Mouse (Mus musculus): Measurements from ENCODE around the gene Ptprc.

Gene Ptprc

DNA sequence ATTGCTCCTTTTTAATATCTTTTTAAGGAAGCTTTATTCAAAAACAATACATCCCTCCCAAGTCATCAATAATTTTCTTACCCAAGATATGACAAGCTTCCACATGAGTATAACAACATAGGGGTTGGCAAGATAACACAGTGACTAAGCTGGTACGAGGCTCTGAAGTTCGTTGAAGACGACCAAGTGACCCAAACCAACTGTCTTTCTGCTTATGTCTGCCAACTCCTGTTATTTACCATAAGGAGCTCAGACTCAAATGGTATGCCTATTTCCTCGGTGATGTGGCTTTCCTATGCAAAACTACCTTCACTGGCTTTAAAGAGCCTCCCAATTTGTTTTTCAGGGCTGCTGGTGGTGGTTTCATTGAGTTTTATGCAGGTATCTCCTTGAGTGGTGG is at the start of gene Ptprc:
Ptprc (minus strand) TSS at position 215 of the 400 bp plus-strand sequence.
- DNase-seq (ENCODE audit: low spot score), result no peak

DNA sequence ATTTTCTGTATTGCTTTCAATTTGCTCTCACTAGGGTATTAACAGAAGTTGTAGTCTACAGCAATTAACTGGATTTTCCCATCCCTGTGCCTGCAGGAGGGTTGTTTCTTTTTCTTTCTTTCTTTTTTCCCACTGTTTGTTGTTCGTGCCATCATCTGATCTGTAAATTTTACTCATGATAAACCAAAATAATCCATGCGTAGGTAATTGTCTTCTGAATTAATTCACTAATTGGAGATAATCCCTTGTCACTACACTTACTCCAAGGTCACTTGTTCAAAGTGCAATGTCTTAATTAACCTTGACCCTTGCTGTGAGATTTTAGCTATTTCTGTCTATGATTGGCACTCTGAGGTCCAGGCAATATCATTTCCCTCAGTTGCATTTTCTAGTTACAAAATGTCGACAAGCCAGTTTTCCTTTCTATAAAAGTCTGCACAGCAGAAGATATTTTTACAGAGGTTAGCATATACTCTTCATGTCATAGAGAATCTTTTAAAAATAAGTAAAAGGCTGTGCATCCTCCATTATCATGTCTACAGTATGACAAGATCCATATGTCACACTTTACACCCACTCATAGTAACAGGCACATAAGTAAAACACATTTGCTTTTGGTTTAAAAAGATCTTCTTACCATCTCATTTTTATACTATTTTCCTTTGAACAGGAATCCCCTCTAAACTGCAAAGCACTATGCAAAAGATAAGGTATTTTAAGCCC is 39.4 kb upstream of the Ptprc start:
- no peak for DNase-seq (ENCODE audit: low spot score)

DNA sequence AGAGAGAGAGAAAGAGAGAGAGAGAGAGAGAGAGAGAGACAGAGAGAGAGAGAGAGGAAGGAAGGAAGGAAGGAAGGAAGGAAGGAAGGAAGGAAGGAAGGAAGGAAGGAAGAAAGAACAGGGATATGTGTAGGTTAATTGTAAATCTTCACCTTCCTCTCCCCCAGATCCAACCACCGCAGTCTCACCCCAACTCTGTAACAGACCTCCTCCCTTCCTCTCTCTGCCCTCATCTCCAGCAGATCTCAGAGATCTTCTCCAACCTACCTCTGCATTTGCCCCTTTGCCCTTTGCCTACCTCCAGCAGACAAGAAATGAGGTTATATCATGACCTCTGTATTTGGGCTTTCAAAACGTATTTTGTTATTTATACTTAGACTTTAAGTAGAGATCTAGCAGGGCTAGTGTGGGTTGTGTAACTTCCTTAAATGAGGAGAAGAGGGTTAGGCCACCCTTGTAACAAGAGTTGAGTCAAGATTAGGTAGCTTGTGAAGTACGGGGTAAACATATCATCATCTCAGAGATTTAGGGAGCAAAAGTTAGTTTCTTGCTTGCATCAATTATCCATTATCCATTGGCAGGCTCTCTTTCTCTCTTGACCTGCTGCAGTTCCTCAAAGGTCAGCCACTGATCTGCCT is 35.0 kb upstream of the Ptprc start:
- DNase-seq (ENCODE audit: low spot score), result no peak

- no peak for DNase-seq (ENCODE audit: low spot score)
These were observed 34.2 kb upstream of the Ptprc start for GRCm38 (mm10) chr1:138209751-138210150.

DNA sequence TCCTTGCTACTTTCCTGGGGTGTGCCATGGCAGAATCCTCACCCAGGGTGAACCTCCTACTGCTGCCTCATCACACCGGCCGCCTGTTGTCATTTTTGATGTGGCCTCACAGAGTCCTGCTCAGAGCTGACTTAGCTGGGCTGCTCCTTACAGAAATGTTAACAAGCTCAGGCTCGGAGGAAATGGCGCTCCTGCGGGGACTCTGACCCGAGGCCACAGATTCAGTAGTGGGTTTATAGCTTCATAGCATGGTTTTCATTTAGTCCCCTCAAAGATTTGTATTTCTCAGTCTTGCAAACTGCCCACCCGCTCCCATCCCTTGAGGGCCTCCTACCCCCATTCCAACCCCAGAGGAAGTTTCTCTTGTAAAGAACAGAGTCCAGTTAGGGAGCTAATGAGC is 30.5 kb upstream of the Ptprc start:
- no peak for DNase-seq (ENCODE audit: low spot score)

DNA sequence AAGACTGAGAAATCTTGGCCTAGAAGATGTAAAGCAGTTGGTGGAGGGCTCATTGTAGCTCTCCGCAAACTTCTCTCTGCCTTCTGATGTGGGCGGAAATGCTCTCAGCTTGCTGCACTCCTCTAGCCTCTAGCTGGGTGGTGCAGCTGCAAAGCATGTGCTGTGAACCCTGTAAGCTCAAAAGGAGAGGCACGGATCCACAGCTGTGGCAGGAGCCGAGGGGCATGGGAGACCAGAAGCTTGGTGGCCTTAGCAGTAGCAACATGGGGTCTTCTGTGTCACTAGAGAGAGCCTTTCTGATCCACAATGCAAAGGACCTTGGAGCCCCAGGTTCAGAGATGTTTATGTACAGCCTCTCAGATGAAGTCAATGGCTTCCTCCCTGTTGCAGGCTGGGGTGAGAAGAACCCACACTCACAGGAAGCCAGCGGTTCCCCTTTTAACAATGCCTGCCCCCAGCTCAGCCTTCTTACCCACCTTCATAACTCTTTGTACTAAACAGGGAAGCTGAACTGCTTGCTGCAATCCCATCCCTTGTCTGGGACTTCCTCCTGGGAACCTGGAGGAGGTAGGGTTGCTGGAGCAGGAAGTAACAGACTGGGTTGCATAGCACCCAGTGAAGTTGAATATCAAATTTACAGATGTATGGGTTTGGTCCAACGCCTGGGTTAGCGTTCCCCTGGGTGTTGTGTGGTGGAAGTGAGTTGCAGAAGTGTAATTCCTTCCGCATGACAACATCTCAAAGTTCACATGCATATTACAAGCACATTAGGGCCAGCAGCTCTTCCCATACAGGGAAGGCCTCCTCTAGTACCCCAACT is 16.4 kb upstream of the Ptprc start:
- no peak for DNase-seq (ENCODE audit: low spot score)

- no peak for DNase-seq (ENCODE audit: low spot score)
These were observed 12.6 kb upstream of the Ptprc start for GRCm38 (mm10) chr1:138188131-138188530.

DNA sequence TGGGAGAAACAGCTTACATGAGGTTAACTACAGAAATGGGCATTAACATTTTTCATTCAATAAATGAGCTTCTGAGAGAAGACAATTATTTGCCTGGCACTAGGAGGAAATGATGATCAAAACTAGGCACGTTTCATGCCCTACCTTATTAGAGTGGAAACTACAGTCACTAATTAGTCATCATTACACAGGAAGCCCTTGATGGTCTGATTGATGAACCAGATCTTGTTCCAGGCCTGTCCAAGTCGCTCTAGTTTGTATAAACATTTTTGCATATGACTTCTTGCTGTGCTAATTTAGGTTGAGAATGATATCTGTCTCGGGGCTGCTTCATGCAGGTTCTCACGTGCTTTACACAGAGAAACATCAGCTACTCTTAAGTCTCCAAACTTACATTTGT is 10.4 kb upstream of the Ptprc start:
- no peak for DNase-seq (ENCODE audit: low spot score)

- DNase-seq (ENCODE audit: low spot score), result no peak
These were observed 4.6 kb upstream of the Ptprc start for GRCm38 (mm10) chr1:138180081-138180480.

DNA sequence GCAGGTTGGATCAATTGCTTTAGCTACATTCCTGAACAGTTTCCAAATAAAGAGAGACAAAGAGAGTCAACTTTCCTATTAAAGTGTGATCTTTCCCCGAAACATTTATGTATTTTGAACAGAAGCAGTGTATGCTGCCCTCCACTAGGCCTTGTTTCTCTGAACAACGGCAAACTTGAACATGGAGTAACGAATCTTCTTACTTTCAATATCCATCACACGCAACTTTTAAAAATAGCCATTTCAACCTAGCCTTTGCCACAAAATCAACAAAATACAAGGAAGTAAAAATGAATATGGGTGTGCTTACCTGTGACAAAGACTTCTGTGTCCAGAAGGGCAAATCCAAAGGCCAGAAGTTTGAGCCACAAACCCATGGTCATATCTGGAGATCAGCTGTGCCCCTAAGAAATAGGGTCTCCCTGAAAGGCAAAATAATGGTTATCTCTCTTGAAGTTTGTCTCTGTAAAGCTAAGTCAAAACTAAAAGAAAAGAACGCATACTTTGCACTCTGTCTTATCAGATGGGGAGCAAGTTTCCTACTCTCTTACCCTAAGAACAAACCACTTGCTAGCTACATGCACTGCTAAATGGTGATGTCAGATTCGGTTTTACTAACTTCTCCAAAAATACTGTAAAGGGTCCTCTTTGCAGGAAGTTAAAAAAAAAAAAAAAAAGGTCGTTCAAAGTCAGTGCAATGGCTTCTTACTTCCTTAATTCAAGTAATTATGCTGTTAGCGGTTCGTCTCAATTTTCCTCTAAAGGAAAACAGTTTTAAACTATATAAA is 609 bp downstream of the Ptprc start:
- no peak for DNase-seq (ENCODE audit: low spot score)

- DNase-seq (ENCODE audit: low spot score), result no peak
These were observed 1.4 kb downstream of the Ptprc start for GRCm38 (mm10) chr1:138174143-138174542.

DNA sequence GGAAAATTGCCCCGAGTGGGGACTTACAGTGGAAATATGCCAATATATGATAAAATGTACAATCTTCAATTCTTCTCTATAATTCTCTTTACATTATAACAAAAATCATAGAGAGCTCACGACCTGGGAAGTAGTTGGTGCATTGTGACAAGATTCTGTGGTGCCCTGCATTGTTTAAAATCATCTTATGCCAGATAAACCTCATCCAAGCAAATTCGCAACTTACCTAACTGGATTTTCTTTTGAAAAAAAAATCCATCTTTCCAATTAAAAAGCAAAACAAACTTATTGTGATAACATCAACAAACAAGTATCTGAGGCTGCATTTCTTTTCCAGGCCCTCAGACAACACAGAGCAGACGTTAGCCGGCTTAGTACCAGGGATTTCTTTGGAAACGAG is 1.8 kb downstream of the Ptprc start:
- DNase-seq (ENCODE audit: low spot score), result no peak

DNA sequence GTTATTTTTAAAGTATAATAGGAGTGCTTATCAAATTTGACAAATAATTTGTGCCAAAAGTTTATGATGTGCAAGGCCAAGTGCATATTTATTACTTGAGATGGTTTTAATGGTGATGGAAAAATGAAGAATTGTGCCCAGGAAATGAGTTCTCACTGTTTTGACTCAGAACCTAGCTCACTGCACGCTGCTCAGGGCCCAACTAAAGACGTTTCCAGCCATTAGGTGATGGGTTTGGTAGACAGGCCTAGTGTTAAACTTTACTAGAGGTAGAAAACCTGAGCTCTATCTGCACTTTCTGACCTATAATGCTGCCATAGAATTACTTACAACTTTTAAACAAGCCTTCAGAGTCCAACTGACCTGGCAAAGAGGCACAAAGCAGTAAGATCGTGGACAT is 3.0 kb downstream of the Ptprc start:
- DNase-seq (ENCODE audit: low spot score), result no peak

- no peak for DNase-seq (ENCODE audit: low spot score)
These were observed 3.4 kb downstream of the Ptprc start for GRCm38 (mm10) chr1:138172096-138172495.

GRCm38 (mm10) chr1:138166233-138166771 is 9.2 kb downstream of the Ptprc start:
- DNase-seq (ENCODE audit: low spot score), result no peak

- DNase-seq (ENCODE audit: low spot score), result no peak
These were observed 12.9 kb downstream of the Ptprc start for GRCm38 (mm10) chr1:138162638-138163037.

DNA sequence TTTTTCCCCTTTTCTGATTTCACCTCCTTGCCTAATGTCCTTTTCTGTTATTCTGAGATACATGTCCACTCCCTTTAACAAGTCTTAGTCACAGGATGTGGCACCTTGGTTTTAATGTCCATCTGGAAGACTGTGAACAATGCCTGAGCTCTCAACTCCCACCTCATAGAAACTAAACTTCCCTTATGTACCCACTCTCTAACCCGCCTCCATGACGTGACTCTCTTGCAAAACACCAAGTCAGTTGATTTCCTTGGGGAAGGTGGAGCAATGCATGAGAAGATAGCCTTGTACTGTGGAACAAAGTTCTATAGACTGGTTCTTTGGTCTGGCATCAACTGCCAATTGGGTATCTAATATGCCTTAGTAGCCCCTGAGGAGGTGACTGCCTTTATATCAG is 16.6 kb downstream of the Ptprc start:
- DNase-seq (ENCODE audit: low spot score), result no peak

DNA sequence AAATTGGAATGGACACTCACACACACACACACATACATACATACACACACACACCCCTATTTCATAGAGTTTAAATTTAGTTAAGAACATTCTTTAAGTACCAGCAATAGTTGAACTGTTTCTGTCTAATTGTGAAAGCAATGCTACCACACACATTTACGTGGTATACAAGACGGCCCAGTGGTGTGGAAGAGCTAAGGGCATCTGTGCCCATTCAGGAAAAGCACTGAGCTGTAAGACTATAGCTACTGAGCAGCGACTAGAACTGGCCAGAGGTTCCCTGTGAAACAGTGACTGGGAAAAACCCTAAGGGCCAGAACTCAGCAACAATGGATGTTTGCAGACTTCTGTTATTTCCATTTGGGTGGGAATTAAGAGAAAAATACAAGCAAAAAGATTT is 17.3 kb downstream of the Ptprc start:
- DNase-seq (ENCODE audit: low spot score), result no peak

DNA sequence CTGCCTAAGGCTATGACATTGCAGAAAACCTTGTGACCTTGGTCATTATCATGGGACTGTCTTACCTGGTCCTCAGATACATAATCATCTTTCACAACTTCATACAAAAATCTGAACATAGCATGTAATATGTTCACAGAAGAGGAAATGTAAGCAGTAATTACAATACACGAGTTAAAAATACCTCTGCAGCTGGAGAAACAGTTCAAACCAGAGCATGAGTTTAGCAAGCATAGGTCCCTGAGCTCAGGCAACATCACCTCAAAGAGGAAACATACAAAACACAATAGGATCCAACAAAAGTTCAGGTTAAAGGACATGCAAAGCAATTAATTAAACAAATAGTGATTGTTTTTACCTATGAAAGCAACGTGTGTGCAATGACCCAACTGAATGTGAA is 17.8 kb downstream of the Ptprc start:
- DNase-seq (ENCODE audit: low spot score), result no peak

GRCm38 (mm10) chr1:138157008-138157407 is 18.5 kb downstream of the Ptprc start:
- DNase-seq (ENCODE audit: low spot score), result no peak

GRCm38 (mm10) chr1:138154185-138154785 is 21.2 kb downstream of the Ptprc start:
- no peak for DNase-seq (ENCODE audit: low spot score)

GRCm38 (mm10) chr1:138153126-138153525 is 22.4 kb downstream of the Ptprc start:
- no peak for DNase-seq (ENCODE audit: low spot score)

Data from urinary bladder, postnatal 14 days (tissue).